Mouse (Mus musculus) layer of hippocampus, postnatal 25 days (tissue): ENCODE results near the gene E2f8. TPM values are rescaled to one million over a fixed set of nuclear protein-coding genes. Genes with fewer than 3 reads are reported as not detected.
A peak's percentile ranks its signal among the peaks of the same experiment; 100 is the strongest.

ENCODE experiments used
- DNase-seq, 2 experiments: peaks; one replicate each; pipeline ENCODE4 v3.0.0; 2022; ENCODE audit warnings: mixed read lengths in 2 of 2, low spot score in 1 of 2; ENCODE audit errors: extremely low spot score in 1 of 2
- total RNA-seq, 2 experiments: library from RNA; stranded (reverse); gene quantifications; 2 replicates each; pipeline ENCODE4 v1.2.3; 2021

Gene E2f8
- under 1 TPM; 0.59 TPM for total RNA-seq

DNA sequence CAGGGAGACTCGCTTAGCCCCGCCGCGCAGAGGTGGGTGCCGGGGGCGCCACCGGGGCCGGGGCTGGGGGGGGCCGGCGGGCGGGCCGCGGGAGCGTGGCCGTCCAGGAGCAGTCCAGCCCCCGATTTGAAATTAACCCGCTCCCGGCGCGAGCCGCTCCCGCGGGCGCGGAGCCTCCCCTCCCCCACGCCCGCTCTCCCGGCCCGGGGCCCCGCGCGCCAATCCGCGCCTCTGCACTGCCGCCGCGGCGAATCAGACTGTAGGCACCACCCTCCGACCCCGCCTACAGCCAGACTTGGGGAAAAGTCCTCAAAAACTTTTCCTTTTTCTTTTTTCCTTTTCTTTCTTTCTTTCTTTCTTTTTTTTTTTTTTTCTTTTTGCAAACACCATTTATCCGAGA lies at the start of gene E2f8:
TSS of gene E2f8 (minus strand) at position 111 of the 400 bp plus-strand sequence.
- peak in 1 of 2 experiments; percentile 31 for DNase-seq

DNA sequence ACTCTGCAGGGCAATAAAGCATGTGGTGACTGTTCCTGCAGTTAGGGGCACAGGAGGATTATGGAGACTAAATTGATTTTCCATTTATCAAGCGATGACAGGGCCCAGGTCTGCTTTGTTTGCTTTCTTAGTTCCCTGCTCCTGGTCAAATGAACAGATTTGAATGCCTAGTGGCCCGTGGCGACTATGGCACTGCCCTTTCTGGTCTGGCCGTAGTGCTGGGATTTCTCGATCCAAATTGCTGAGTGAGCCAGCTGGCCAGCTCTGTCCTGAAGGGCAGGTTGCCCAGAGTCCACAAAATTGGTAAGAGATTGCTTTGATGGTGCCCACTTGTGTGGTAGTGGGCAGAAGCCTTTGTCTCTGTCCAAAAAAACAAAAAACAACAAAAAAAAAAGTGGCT lies 49.0 kb upstream of the E2f8 start:
- DNase-seq, result peak in 1 of 2 experiments; percentile 44

DNA sequence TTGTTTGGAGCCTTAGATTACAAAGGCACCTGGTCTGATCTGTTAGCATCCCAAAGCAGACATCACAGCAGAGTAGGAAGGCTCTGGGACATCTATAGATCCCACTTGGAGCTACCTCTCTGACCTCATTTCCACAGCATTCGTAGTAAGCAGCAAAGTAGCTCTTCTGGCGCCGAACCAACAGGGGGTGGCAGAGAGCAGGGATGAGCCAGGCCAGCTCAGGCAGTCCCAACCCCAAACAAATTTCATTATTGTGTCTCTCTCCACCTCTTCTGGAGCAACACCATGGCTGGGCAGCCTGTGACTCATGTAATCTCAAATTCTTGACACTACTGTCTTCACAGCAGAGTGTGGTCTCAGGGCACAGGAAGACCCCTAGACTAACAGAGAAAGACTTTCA lies 47.0 kb upstream of the E2f8 start:
- peak; percentile 52 to 82 for DNase-seq

DNA sequence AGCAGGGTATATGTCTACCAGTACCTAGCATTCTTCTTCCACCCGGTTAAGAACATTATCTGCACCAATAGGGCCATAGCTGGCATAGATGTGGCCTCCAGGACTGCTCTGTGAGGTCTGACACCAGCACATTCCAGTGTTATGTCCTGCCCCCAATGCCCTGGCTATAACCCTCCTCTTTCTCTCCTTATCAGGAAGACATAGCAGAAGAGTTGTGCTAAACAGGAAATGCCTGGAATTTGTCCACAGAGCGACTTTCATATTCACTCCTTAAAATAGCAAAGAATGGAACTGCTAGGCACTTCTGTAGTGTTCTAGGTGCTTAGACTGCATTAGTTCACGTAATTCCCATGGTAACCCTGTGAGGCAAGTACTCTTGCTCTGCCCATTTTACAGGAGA lies 43.8 kb upstream of the E2f8 start:
- DNase-seq, result no peak

DNA sequence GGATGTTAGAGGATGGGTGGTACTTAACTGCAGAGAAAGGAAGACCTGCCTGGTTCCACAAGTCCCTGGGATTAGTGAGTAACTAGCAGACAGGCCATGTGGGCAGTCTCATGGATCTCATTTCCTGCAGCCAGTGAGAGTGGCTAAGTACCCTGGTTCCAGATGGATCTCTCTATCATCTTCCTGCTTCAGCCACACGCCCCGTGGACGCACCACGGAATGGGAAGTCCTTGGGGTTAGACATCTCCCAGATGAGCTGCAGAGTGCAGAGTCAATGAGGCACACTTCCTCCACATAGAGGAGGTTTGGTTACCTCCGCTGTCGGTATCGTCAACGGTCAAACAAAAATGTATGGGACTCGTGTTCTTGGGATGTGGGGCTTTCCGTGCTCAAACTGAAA lies 42.2 kb upstream of the E2f8 start:
- no peak for DNase-seq

DNA sequence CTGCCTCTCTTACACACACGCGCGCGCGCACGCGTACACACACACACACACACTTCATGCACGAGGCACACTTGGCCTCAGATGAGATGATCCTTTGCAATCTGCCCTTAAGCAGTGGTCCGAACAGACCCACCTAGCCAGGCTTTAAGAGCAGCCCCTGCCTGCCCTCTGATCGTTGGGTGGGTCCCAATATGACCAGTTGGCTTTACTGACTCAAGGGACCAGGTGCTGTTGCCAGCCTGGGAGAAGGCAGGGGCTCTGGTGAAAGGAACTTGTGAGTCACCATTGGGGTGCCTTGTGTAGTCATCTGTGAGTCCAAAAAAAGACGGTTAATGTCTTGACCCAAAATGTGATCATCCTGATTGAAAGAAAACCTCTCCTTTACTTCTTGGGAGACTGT lies 37.0 kb upstream of the E2f8 start:
- DNase-seq, result no peak

DNA sequence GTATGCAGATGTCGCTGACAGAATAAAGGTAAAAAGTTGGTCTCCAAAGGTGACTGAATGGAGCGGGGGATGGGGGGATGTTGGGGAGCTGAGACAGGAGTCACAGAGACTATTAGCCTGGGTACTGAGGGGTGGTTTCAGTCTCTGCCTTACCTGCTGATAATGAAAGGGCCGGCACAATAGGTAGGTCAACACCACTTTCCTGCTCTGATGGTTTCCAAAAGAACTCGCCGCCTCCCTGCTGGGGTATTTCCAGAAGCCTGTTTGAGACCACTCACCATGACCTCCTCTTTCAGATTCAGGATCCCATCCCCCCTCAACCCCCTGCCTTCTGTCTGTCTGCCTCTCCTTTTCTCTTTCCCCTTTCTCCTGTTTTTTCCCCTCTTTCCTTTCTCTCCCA lies 36.6 kb upstream of the E2f8 start:
- DNase-seq, result no peak

DNA sequence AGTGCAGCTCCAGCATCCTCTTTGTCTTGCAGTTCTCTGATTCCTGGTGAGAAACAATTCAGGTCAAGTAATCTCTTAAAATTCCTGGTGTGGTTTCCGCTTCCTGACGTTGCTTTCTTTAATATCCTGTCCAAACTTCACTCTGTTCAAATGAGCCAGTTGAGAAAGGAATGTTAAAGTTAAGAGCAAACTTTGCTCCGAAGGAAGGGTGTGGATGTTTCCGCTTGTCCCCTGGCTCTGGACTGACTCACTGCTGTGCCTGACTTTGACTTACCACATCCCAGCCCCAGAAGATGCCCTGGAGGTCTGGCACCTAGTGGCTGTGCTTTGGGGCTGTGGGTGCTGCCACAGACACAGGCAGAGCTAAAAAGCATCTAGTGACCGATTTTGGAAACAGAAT lies 36.1 kb upstream of the E2f8 start:
- no peak for DNase-seq

DNA sequence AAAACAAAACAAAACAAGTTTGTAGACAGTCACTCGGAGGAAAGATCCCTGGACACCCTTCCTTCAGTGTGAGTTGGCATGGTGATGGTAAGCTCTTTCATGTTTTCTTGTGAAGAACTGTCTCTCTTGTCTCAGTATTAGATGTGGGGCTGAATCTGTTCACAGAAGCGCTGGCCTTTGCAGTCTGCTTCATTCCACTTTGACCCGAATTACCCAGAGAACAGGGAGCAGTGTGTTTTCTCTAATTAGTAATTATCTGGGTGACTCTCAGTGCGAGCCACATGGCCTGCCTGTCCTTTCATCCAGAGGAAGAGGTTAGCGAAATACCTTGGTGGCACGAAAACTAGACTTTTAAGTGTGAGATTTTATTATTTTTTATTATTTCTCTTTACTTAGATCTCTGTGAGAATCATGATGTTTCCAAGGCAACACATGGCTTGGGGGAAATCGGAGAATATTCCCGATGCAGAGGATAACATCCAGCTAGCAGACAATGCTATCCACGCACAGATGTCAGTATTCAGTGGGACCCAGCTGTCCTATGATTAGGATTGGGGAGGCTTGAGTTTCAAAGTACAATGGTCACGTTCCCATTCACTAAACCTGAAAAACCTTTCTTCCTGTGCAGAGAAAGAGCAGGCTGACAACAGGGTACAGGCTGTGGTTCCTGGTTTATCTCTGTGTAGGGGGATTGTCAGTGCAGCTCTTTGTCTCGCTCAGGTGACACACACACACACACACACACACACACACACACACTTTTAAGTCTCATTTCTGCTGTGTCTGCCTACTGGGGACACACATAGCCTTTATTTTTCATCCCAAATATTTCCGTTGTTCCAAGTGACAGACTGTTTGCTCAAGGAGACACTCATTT lies 33.5 kb upstream of the E2f8 start:
- no peak for DNase-seq

DNA sequence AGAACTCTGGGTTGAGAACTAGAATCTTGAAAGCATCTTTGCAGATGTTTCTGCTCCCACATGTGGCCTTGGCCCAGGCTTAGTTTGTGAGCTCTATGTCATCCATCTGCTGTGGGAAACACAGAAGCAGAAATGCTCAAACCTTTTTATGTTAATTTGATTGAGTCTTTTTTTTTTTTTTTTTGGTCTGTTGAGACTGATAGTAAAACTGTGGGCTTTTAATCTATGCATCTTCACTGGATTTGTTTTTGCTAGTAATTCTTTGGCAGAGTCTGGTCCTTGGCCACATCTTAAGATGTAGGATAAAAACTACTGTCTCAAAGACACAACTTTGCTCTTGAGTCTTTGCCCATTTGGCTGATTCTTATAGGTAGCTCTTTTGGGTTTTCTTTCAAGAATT lies 29.8 kb upstream of the E2f8 start:
- DNase-seq, result no peak

DNA sequence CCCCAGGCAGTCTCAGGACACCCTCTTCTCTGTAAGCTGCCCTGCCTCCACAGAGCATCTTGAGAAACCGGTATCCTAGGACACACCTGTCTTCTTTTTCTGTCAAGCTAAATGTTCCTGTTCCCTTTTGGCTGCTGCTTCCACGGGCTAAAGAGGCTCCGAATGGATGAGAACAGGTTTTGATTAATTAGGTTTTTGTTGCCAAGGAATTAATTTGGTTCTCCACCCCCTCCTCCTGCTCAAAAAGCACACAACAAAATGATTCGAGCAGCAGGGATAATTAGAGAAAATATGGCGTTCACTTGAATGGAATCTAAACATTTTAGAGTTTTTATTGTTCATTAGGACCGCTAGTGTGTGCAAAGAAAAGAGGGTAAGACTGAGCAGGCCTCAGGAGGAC lies 28.9 kb upstream of the E2f8 start:
- no peak for DNase-seq

DNA sequence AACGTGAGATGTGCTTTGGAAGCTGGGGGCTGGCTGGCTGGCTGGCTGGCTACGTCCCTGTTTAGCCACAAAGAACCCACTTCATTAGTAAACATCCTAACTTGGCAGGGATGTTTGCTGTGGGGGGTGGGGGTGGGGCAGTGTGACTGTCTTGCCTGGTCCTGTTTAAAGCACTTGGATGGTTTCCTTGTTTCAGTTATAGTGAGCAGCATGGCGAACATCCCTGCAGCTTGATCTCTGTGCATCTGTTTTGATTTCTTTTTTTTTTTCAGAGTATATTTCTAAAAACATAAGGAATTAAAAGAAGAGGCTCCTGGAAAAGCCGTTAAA lies 27.9 kb upstream of the E2f8 start:
- no peak for DNase-seq

DNA sequence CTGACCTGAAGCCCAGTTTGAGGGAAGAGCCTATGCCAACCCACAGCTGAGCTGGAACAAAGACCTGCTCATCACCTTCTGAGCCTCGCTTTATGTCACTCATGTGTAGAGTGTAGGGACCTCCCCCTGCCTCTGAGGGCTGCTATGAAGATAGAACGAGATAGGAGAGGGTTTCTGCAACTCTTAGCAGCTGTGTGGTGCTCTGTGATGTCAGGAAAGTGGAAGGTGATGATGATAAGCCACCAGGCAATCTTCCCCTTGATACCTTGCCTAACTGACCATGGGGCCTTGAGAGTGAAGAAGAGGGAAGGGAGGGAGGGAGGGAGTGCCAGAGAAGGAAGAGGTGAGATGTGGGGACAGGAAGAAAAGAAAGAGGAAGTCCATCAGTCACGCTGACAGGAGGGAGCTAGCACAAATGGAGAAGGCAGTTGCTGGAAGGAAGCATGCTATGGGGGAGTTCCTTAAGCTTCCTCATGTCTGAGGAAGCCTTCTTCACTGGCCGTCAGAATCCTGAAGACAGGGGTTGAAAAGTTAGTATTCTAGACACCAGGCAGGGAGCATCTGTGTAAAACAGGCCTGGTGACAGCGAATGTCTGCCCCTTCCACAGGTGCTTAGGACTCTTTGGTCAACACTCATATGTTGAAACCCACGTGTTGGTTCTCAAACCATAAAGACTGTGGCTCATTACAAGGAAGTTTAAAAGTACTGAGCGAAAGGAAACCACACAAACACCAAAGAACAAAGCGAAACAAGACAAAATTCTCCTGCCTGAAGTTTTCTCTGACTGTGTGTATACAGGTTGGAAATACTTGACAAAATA lies 27.3 kb upstream of the E2f8 start, which contains the start of gene Nav2:
TSS of gene Nav2 (plus strand) at position 196 of the 821 bp plus-strand sequence.
- DNase-seq, result no peak

DNA sequence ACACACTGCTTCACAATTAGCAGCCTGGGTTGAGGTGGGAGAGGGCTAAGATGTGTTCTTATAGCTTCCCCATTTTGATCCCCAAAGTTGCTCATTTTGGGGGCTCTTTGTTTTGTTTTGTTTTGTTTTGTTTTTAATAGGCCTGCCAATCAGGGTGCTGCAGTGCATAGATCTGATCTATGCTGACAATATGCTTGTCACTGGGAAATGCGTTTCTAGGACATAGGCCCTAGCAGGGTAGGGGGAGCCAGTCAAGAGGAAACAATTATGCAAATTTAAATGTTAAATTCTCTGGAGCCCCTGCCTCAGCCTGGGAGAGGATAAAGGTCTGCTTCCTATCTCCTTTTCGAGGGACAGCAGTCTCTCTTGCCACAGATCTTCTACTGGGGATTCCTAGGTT lies 21.1 kb upstream of the E2f8 start:
- no peak for DNase-seq

DNA sequence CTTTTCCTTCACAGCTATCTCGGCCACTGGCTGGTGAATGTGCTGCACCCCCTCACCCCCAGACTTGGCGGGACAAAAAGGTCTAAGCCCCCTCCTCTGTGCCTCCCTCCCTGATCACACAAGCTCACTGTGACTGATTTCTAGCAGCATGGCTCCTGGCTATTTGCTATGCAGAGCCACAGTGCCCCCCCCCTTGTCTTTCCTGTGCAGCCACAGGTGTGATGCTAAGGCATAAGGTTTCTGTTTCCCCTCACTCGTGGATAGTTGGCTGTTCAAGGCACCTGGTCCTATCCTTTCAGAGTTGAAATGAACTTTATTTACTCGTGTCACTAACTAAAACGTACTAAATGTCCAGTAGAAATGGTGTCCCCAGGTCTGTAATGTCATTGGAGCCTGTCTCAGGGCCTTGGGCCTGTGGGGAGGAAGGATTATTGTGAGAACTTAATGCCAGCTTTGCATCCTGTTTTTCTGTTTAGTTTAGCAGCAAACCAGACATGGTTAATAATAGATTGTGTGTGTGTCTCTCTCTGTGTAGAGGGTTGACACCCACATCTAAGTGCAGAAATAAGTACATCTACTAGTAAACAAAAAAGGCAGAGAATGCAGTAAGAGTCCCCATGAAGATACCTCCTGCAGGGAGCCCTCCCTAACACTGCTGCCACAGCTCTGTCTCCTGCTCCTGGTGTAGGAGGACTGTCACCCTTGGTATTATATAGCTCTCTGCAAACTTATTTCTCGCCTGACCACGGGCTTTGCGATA lies 19.2 kb upstream of the E2f8 start:
- DNase-seq, result no peak

DNA sequence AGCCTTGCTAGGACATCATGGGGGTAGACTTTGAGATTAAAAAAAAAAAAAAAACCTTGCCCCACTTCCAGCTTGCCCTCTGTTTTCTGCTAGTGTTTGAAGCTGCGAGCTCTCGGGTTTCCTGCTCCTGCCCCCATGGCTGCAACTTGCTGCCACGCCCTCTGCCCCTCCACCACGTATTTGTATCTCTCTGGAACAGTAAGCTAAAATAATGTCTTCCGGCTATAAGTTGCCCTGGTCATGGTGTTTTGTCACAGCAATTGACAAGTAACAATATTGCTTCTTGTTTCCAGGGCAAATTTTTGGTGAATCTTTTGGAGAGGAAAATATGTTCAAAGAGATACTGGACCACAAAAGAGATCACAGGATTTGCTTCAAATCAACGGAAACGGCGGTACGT lies 17.0 kb upstream of the E2f8 start:
- no peak for DNase-seq

DNA sequence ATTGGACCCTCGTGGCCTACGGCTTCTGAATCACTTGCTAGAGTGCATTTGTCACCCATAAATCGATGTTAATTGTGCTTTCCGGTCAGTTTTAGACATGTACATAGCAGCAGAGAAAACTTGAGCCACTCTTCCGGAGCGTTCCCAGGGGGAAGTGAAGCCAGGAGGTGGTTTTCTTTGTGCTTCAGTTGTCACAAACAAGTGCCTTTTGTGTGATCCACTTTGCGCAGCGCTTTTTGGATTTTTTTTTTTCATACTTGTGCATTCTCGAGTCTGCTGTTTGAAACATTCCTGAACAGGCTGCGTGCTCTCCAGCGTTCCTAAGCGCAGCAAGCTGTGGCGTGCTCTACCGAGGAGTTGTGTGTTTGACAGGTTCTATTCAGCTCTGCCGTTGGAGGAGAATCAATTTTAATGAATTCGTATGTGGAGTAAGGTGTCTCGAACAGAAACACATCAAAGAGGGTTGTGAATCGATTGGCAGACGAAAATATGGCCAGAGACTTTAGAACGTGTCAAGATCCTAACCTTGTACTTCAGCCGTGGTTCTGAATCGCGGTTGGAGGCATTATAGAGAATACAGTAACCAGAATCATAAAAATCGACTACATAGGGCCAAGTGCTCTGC lies 16.3 kb upstream of the E2f8 start:
- DNase-seq, result no peak

DNA sequence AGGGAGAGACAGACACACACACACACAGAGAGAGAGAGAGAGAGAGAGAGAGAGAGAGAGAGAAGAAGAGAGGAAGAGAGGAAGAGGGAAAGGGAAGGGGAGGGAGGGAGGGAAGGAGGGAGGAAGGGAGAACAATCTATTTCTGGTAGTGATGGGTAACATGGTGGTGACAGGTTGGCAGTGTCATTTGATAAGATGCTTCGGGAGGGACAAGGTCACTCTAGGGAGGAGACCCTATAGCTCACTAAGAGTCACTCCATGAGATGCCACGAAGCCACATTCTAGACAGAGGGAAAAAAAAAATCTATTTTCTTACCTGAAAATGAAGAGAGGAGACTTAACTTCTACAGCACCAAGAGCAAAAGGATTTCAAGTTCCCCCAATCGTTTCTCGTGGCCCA lies 14.7 kb upstream of the E2f8 start:
- DNase-seq, result no peak

DNA sequence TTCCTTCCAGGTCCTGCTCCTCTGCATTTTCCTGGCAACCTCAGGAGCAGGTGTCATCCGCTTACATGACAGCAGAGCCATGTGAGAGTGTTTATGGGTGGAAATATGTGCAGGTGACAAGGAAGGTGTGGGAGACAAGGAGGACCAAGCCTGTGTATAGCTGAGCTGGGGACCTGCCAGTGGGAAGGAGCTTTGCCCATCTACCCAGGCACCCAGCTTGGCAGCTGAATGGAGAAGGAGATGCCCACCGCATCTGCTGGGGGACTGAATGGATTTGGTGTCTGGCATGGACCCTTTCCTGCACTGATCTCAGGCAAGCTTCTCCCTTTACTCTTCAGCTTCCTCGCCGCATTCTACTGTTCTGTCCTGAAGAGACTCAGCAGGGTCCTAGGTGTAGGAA lies 14.1 kb upstream of the E2f8 start:
- no peak for DNase-seq

DNA sequence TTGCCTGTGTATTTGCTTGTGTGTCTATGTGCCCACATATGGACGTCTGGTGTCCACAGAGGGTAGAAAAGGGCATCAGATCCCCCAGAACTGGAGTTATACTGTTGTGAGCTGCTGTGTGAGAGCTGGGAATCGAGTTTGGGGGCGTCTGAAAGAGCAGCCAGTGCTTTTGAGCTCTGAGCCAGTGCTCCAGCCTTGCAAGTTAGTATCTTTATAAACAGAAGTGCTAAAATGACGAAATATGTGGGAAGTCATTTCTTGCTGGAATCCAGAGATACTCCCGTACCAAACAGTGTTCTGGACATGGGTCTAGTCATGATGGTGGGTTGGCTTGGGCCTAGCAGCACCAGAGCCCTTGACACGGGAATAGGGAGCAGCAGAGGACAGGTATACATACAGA lies 13.4 kb upstream of the E2f8 start:
- no peak for DNase-seq

DNA sequence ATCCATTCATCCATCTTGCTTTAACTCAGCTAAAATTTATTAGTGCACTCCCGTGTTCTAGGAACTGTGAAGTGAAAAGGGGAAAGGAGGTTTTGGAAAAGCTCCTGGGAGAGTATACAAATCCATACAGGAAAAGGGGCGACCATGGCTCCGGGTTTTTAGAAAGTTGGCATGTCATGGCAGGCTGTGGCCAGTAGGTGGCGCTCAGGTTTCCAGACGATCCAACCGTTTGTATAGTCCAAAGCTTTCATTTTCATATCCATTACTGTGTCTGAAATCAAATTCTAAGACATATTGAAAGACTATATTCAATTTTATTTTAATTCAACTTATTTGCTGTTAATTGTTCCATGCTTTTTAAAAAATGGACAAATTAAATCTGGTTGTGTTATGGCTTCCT lies 12.8 kb upstream of the E2f8 start:
- DNase-seq, result peak; percentile 65 to 84
